ENCODE assay signal across 10 mouse cellular contexts in the genomic region with DNA sequence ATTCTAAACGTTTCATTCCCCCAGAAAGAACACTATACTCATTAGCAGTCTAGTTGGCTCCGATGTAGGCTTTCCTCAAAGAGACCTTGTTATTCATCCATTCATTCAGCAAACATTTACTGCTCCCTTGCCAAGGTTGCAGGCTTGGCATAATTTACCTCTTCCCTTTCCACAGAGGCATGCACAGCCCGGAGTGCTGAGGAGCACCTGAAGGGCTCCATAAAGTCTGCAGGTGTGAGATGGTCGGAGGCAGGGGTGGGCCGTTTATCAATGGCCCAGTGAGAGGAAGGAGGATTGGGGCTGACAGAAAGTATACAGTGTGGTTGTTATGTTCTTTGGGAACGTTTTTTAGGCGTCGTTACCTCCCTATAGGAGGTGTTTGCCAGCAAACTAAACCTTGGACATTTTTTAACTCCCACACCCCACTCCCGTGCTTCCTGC. TPM values are rescaled to one million over a fixed set of nuclear protein-coding genes. Genes with fewer than 3 reads are reported as not detected.
A peak's percentile ranks its signal among the peaks of the same experiment; 100 is the strongest.
DNase-seq lines count a peak whose midpoint lies in the region; ATAC-seq and TF ChIP-seq lines count a peak whose summit lies in the region.
"Had no signal": no experiment of that assay in that cellular context is flagged by ENCODE, and none has a peak within 500 bp of the region (broad histone marks: within the 10 kb centered on the region; RNA-seq: fewer than 3 reads in every experiment).

No protein-coding gene starts in this region.

- no peaks in the 10 kb centered on the region for H3K36me3 ChIP-seq in hindbrain, embryonic 10.5 days
- no peaks in the 10 kb centered on the region for H3K36me3 ChIP-seq in hindbrain, embryonic 11.5 days (ENCODE audit: control insufficient read depth, insufficient read depth, low read length)
- H3K36me3 ChIP-seq in hindbrain, embryonic 12.5 days: no peaks in the 10 kb centered on the region
- H3K36me3 ChIP-seq in limb, embryonic 11.5 days (ENCODE audit: control insufficient read depth, insufficient read depth, low read length): no peaks in the 10 kb centered on the region
- H3K36me3 ChIP-seq in heart, embryonic 11.5 days (ENCODE audit: control insufficient read depth, insufficient read depth, low read length): no peaks in the 10 kb centered on the region
- no peaks in the 10 kb centered on the region for H3K36me3 ChIP-seq in liver, postnatal 0 days (replicated peaks; ENCODE audit: insufficient read depth, low read length)
- H3K36me3 ChIP-seq: lung, embryonic 15.5 days; stomach, embryonic 15.5 days had no signal

- H3K9ac ChIP-seq in hindbrain, embryonic 11.5 days (ENCODE audit: low read depth, low read length): no peak overlapping the region
- H3K9ac ChIP-seq in hindbrain, embryonic 12.5 days: no peak overlapping the region
- H3K9ac ChIP-seq in limb, embryonic 11.5 days (ENCODE audit: low read length): no peak overlapping the region
- H3K9ac ChIP-seq in heart, embryonic 11.5 days (ENCODE audit: low read depth, low read length): no peak overlapping the region
- H3K9ac ChIP-seq in liver, postnatal 0 days (replicated peaks): no peak overlapping the region
- H3K9ac ChIP-seq: lung, embryonic 15.5 days; stomach, embryonic 15.5 days had no signal

- no peak for TF ChIP-seq EP300 in liver, postnatal 0 days (IDR thresholded peaks at IDR 0.05; ENCODE audit: low read depth)

- ATAC-seq in hindbrain, embryonic 11.5 days (ENCODE audit: low FRiP score): no peak
- no peak for ATAC-seq in hindbrain, embryonic 12.5 days (ENCODE audit: low FRiP score)
- ATAC-seq in limb, embryonic 11.5 days (ENCODE audit: insufficient number of reproducible peaks, low FRiP score, low TSS enrichment, low read depth): peak; percentile 62
- ATAC-seq in heart, embryonic 11.5 days (replicated peaks; ENCODE audit: insufficient number of reproducible peaks, low FRiP score, low TSS enrichment): no peak
- ATAC-seq in liver, postnatal 0 days: no peak

- H3K4me3 ChIP-seq in hindbrain, embryonic 10.5 days: no peak overlapping the region
- no peak overlapping the region for H3K4me3 ChIP-seq in hindbrain, embryonic 11.5 days (ENCODE audit: low read depth, low read length)
- H3K4me3 ChIP-seq in hindbrain, embryonic 12.5 days: no peak overlapping the region
- no peak overlapping the region for H3K4me3 ChIP-seq in limb, embryonic 11.5 days (ENCODE audit: low read depth, low read length)
- no peak overlapping the region for H3K4me3 ChIP-seq in heart, embryonic 11.5 days (ENCODE audit: low read depth, low read length)
- no peak overlapping the region for H3K4me3 ChIP-seq in liver, postnatal 0 days (ENCODE audit: low read depth, low read length)
- H3K4me3 ChIP-seq: lung, embryonic 15.5 days; stomach, embryonic 15.5 days had no signal

- TF ChIP-seq POLR2A in brain, embryonic 14.5 days (IDR thresholded peaks at IDR 0.05; ENCODE audit: borderline replicate concordance, extremely low read depth, insufficient read depth, insufficient read length, poor library complexity, severe bottlenecking): no peak

- 85% methylated on average over 9 of the region's 9 CpGs for WGBS in hindbrain, embryonic 10.5 days
- 73% methylated on average over 9 of the region's 9 CpGs for WGBS in hindbrain, embryonic 11.5 days
- WGBS in hindbrain, embryonic 12.5 days: 72% methylated on average over 9 of the region's 9 CpGs
- WGBS in limb, embryonic 11.5 days: 18% methylated on average over 9 of the region's 9 CpGs
- 74% methylated on average over 9 of the region's 9 CpGs for WGBS in heart, embryonic 11.5 days (ENCODE audit: insufficient replicate concordance)
- 66% methylated on average over 9 of the region's 9 CpGs for WGBS in liver, postnatal 0 days (ENCODE audit: insufficient replicate concordance)

- no peaks in the 10 kb centered on the region for H3K27me3 ChIP-seq in hindbrain, embryonic 10.5 days (ENCODE audit: insufficient read depth, poor library complexity, severe bottlenecking)
- no peaks in the 10 kb centered on the region for H3K27me3 ChIP-seq in hindbrain, embryonic 11.5 days (ENCODE audit: control insufficient read depth, insufficient read depth, low read length)
- H3K27me3 ChIP-seq in hindbrain, embryonic 12.5 days: no peaks in the 10 kb centered on the region
- no peaks in the 10 kb centered on the region for H3K27me3 ChIP-seq in limb, embryonic 11.5 days (ENCODE audit: control insufficient read depth, insufficient read depth, low read length)
- H3K27me3 ChIP-seq in heart, embryonic 11.5 days (ENCODE audit: control insufficient read depth, insufficient read depth, low read length): no peaks in the 10 kb centered on the region
- no peaks in the 10 kb centered on the region for H3K27me3 ChIP-seq in liver, postnatal 0 days (ENCODE audit: insufficient read depth, low read length)
- H3K27me3 ChIP-seq: lung, embryonic 15.5 days; stomach, embryonic 15.5 days had no signal

- DNase-seq in hindbrain, embryonic 10.5 days (ENCODE audit: low spot score): no peak
- no peak for DNase-seq in hindbrain, embryonic 11.5 days (ENCODE audit: low spot score)
- peak; percentile 90 for DNase-seq in brain, embryonic 14.5 days (ENCODE audit: low read depth)
- peak; percentile 54 for DNase-seq in limb, embryonic 11.5 days (ENCODE audit: low spot score)
- no peak for DNase-seq in liver, postnatal 0 days
- DNase-seq in ovary, adult 18-20 months (ENCODE audit: low spot score): no peak

- 0 out of 2 replicates have a peak, but pooled peaks cover 3% of the 10 kb centered on the region for H3K9me3 ChIP-seq in hindbrain, embryonic 10.5 days
- H3K9me3 ChIP-seq in hindbrain, embryonic 11.5 days (ENCODE audit: control insufficient read depth, low read length): no peaks in the 10 kb centered on the region
- no peaks in the 10 kb centered on the region for H3K9me3 ChIP-seq in hindbrain, embryonic 12.5 days (replicated peaks)
- no peaks in the 10 kb centered on the region for H3K9me3 ChIP-seq in limb, embryonic 11.5 days (ENCODE audit: control insufficient read depth, low read length)
- no peaks in the 10 kb centered on the region for H3K9me3 ChIP-seq in heart, embryonic 11.5 days (replicated peaks; ENCODE audit: control insufficient read depth, low read length)
- H3K9me3 ChIP-seq in liver, postnatal 0 days (ENCODE audit: low read length): no peaks in the 10 kb centered on the region
- H3K9me3 ChIP-seq: lung, embryonic 15.5 days; stomach, embryonic 15.5 days had no signal

- no peak for TF ChIP-seq CTCF in brain, embryonic 14.5 days (IDR thresholded peaks at IDR 0.05; ENCODE audit: borderline replicate concordance, extremely low read depth, insufficient read depth, insufficient read length)
- no peak for TF ChIP-seq CTCF in liver, postnatal 0 days (IDR thresholded peaks at IDR 0.05; ENCODE audit: low read depth)

- peaks cover 71% of the 10 kb centered on the region for H3K4me1 ChIP-seq in hindbrain, embryonic 10.5 days (replicated peaks)
- H3K4me1 ChIP-seq in hindbrain, embryonic 11.5 days (replicated peaks; ENCODE audit: control insufficient read depth, insufficient read depth, low read length): peaks cover 4% of the 10 kb centered on the region; the same call in 1 of the 2 replicates
- peaks cover 26% of the 10 kb centered on the region for H3K4me1 ChIP-seq in hindbrain, embryonic 12.5 days
- peaks cover 39% of the 10 kb centered on the region for H3K4me1 ChIP-seq in limb, embryonic 11.5 days (ENCODE audit: control insufficient read depth, insufficient read depth, low read length)
- no peaks in the 10 kb centered on the region for H3K4me1 ChIP-seq in heart, embryonic 11.5 days (ENCODE audit: control insufficient read depth, insufficient read depth, low read length)
- H3K4me1 ChIP-seq in liver, postnatal 0 days (ENCODE audit: insufficient read depth): no peaks in the 10 kb centered on the region
- H3K4me1 ChIP-seq: lung, embryonic 15.5 days; stomach, embryonic 15.5 days had no signal

- H3K4me2 ChIP-seq in hindbrain, embryonic 11.5 days (replicated peaks; ENCODE audit: low read depth, low read length): no peak overlapping the region
- H3K4me2 ChIP-seq in hindbrain, embryonic 12.5 days (replicated peaks): no peak overlapping the region
- H3K4me2 ChIP-seq in limb, embryonic 11.5 days (ENCODE audit: low read depth, severe bottlenecking): no peak overlapping the region
- no peak overlapping the region for H3K4me2 ChIP-seq in heart, embryonic 11.5 days
- no peak overlapping the region for H3K4me2 ChIP-seq in liver, postnatal 0 days (ENCODE audit: low read depth, low read length)
- H3K4me2 ChIP-seq: lung, embryonic 15.5 days; stomach, embryonic 15.5 days had no signal

- H3K27ac ChIP-seq in hindbrain, embryonic 10.5 days: peak overlapping the region; percentile 78; the same call in 1 of the 2 replicates
- H3K27ac ChIP-seq in hindbrain, embryonic 11.5 days (ENCODE audit: low read depth, low read length): no peak overlapping the region
- H3K27ac ChIP-seq in hindbrain, embryonic 12.5 days: 0 out of 2 replicates have a peak overlapping the region, but pooled peaks have one; percentile 55
- peak overlapping the region; percentile 80 for H3K27ac ChIP-seq in limb, embryonic 11.5 days (replicated peaks; ENCODE audit: low read depth, low read length)
- H3K27ac ChIP-seq in heart, embryonic 11.5 days (ENCODE audit: low read depth, low read length): no peak overlapping the region
- no peak overlapping the region for H3K27ac ChIP-seq in liver, postnatal 0 days (ENCODE audit: low read depth)
- H3K27ac ChIP-seq: lung, embryonic 15.5 days; stomach, embryonic 15.5 days had no signal

RNA-seq across cellular contexts. Expression of gene Nepro, which starts 58.6 kb away (rescaled TPM):
- 8.8 and 14.9 TPM in 2 replicates for polyA plus RNA-seq in hindbrain, embryonic 10.5 days (2016; fragmentation: Nextera tagmentation; extraction: Ambion mirVana)
- 10.6 and 13.1 TPM in 2 replicates for polyA plus RNA-seq in hindbrain, embryonic 11.5 days (2014; fragmentation: Nextera tagmentation; extraction: Ambion mirVana)
- polyA plus RNA-seq in brain, embryonic 14.5 days (2012; rRNA removed): 6.2 and 6.3 TPM in 2 replicates
- polyA plus RNA-seq in hindbrain, embryonic 12.5 days (2016; fragmentation: Nextera tagmentation; extraction: Ambion mirVana): 9.4 and 9.9 TPM in 2 replicates
- 11.9 and 12.0 TPM in 2 replicates for polyA plus RNA-seq in limb, embryonic 11.5 days (2014; fragmentation: Nextera tagmentation; extraction: Ambion mirVana)
- 7.0 and 7.4 TPM in 2 replicates for polyA plus RNA-seq in heart, embryonic 11.5 days (2014; fragmentation: Nextera tagmentation; extraction: Ambion mirVana)
- polyA plus RNA-seq in liver, postnatal 0 days (2015; fragmentation: Nextera tagmentation; extraction: Ambion mirVana): 1.9 and 2.4 TPM in 2 replicates

Comparison
In these comparisons a context has a peak if more than half of its experiments do, and no peak if none do; other contexts are left out.
1. H3K27ac ChIP-seq: peak in hindbrain, embryonic 10.5 days (single experiment), hindbrain, embryonic 12.5 days (single experiment) and limb, embryonic 11.5 days (single experiment); none in hindbrain, embryonic 11.5 days (single experiment), heart, embryonic 11.5 days (single experiment) and liver, postnatal 0 days (single experiment).
2. DNase-seq: peak in brain, embryonic 14.5 days (single experiment) and limb, embryonic 11.5 days (single experiment); none in hindbrain, embryonic 10.5 days (single experiment), hindbrain, embryonic 11.5 days (single experiment), liver, postnatal 0 days (single experiment) and ovary, adult 18-20 months (single experiment).